Mouse (Mus musculus) heart, embryonic 12.5 days (tissue): ENCODE measurements at regions not wholly inside any gene's neighbourhood (a gene's known extent, or its start where the extent isn't known, plus 50 kb on each side); places are given as distances from the start of the nearest gene placed in this dataset.

ENCODE experiments used
- ATAC-seq: fragments of 200-750 bp; cut with Nextera tagmentation; 2 replicates; pipeline ENCODE4 v1.8.0; 2017; ENCODE audit warnings: moderate TSS enrichment, moderate library complexity; ENCODE audit not compliant: insufficient number of reproducible peaks, low FRiP score
- H3K27ac ChIP-seq: fragments of 300-500 bp; sonication (generic); 2 replicates; pipeline ENCODE4 v1.5.1; 2016; ENCODE audit warnings: mild to moderate bottlenecking, moderate library complexity; ENCODE audit not compliant: poor library complexity, severe bottlenecking
- H3K27me3 ChIP-seq: fragments of 300-500 bp; sonication (generic); replicated peaks from 2 replicates; pipeline ENCODE4 v1.6.1; 2016; ENCODE audit warnings: mild to moderate bottlenecking, moderate library complexity
- H3K36me3 ChIP-seq: fragments of 300-500 bp; sonication (generic); 2 replicates; pipeline ENCODE4 v1.6.1; 2016; ENCODE audit warnings: mild to moderate bottlenecking, moderate library complexity
- H3K4me1 ChIP-seq: fragments of 300-500 bp; sonication (generic); replicated peaks from 2 replicates; pipeline ENCODE4 v1.6.1; 2016; ENCODE audit warnings: mild to moderate bottlenecking
- H3K4me2 ChIP-seq: fragments of 300-500 bp; sonication (generic); 2 replicates; pipeline ENCODE4 v1.6.1; 2016; ENCODE audit warnings: mild to moderate bottlenecking, moderate library complexity
- H3K4me3 ChIP-seq: fragments of 300-500 bp; sonication (generic); 2 replicates; pipeline ENCODE4 v1.5.1; 2016; ENCODE audit warnings: mild to moderate bottlenecking
- H3K9ac ChIP-seq: fragments of 300-500 bp; sonication (generic); 2 replicates; pipeline ENCODE4 v1.6.1; 2016; ENCODE audit warnings: mild to moderate bottlenecking, moderate library complexity
- H3K9me3 ChIP-seq: fragments of 300-500 bp; sonication (generic); replicated peaks from 2 replicates; pipeline ENCODE4 v1.6.1; 2016; ENCODE audit warnings: mild to moderate bottlenecking, moderate library complexity
- WGBS: fragments of 180-500 bp; shearing (Covaris S2); methylation state at CpG from one replicate; pipeline ENCODE4 v1.1.7; 2016; 5-methylcytosine and 5-hydroxymethylcytosine counted together

DNA sequence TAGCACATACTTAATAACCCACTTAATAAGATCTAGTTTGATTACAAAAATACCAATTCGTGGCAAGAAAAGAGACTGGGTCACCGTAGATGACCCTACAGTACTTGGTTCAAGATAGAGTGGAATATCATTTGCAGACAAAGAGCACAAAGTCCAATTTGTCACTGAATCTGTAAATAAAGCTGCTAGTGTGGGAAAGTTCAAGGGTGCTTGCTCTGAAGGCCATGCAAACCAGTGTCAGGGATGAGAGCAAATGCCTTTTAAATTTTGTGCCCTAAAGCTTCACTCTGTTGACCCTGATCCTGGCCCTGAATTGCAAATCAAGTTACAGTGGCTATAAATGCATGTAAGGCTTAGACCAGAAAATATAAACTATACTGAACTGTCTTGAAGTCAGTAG, 113.1 kb downstream of the Cd55b start:
- Histone ChIP-seq H3K9ac (no peak overlapping the region), H3K9me3 (no peaks in the 10 kb centered on the region), H3K27me3 (no peaks in the 10 kb centered on the region), H3K27ac (no peak overlapping the region), H3K4me2 (no peak overlapping the region), H3K4me3 (no peak overlapping the region), H3K36me3 (no peaks in the 10 kb centered on the region), H3K4me1 (no peaks in the 10 kb centered on the region)
- no peak for ATAC-seq
- WGBS = 64% methylated on average over 2 of the region's 2 CpGs

DNA sequence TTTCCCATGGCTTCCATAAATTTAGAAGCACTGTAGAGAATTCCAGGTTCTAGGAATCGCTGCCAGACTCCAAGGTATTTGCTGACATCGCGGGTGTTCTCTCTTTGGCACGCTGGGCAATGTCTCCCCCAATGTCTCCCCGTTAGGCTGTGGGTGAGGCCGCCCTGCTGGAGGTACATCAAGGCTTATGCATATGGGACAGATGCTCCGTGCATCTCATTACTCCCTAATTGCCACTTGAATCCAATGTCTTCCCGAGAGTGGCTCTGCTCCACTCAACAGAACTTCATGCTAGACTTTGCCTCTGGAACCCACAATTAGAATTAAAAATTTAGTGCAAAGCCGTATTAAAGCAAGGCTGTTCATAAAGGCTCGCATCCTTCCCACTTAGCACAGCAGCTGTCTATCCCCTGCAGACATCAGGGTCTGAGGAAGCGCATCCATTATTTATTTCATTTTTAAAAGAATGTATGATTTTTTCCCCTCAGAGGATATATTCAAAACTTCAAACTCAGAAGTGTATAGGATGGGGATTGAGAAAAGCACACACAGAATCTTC, 120.9 kb downstream of the Cd55b start:
- H3K27ac ChIP-seq = no peak overlapping the region
- 62% methylated on average over 11 of the region's 11 CpGs for WGBS
- H3K4me3 ChIP-seq = no peak overlapping the region
- H3K36me3 ChIP-seq = no peaks in the 10 kb centered on the region
- H3K9me3 ChIP-seq = no peaks in the 10 kb centered on the region
- H3K4me2 ChIP-seq = no peak overlapping the region
- H3K27me3 ChIP-seq = no peaks in the 10 kb centered on the region
- no peak overlapping the region for H3K9ac ChIP-seq
- H3K4me1 ChIP-seq = peaks cover 16% of the 10 kb centered on the region
- ATAC-seq = no peak

DNA sequence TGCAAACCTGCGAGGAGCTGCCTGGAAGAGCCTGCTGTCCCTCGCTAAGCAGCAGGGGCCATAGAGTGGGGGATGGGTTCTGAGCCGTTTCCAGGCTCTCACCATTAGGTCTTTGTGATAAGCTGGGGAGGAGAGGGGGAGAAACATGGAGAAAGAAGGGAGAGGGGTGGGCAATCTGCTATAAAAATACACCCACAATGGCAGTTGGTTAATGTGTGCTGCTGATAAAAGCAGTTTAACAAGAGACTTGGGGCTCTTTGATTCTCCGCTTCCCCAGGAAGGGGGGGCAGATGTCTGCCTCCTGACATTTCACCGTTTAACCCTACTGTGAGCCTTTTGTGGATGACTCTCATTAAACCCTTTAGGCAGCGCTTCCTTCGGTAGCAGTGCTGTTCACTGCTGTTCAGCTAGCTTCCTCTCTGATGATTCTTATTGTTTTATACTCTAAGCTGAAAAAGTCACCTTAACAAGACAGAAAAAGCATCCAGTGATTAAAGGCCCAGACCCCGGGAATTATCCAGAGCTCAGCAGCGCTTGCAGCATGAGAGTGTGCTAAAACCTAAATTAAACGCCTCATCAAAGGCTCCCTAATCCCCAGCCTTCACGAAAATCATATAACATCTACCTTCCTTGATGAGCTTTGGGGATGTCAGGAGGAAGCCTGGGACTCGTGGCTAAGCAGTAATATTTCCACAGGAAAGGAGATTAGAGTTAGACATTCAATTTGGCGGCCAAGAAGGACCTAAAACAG, 122.6 kb downstream of the Cd55b start:
- no peaks in the 10 kb centered on the region for H3K9me3 ChIP-seq
- 6% methylated on average over 13 of the region's 13 CpGs for WGBS
- H3K27ac ChIP-seq = peak overlapping the region; percentile 53
- peak overlapping the region; percentile 28 for H3K4me3 ChIP-seq
- no peaks in the 10 kb centered on the region for H3K36me3 ChIP-seq
- peak overlapping the region; percentile 66 for H3K4me2 ChIP-seq
- ATAC-seq = peak; percentile 83; the same call in 1 of the 2 replicates
- H3K4me1 ChIP-seq = peaks cover 16% of the 10 kb centered on the region
- H3K9ac ChIP-seq = peak overlapping the region; percentile 29
- H3K27me3 ChIP-seq = no peaks in the 10 kb centered on the region

DNA sequence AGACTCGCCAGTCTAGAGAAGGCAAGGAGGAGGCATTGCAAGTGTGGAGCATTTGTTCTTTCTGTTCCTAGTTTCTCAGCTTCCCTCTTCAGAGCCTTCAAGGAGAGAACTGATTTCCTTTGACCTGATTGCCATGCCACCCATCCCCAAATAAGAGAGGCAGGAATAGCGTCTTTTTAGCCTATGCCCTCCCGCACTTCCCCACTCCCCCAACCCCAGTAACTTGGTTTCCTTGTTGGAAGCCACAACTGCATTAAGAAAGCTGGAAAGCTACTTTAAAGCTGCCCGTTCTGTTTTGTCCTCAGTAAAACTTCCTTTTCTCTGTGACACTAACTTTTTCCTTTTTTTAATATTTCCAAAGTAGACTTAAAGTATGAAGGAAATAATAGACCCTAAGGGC, 123.2 kb downstream of the Cd55b start:
- H3K9me3 ChIP-seq = no peaks in the 10 kb centered on the region
- peak overlapping the region; percentile 53 for H3K27ac ChIP-seq
- peak overlapping the region; percentile 28 for H3K4me3 ChIP-seq
- WGBS = 15% methylated on average over 4 of the region's 4 CpGs
- H3K27me3 ChIP-seq = no peaks in the 10 kb centered on the region
- no peaks in the 10 kb centered on the region for H3K36me3 ChIP-seq
- H3K9ac ChIP-seq = peak overlapping the region; percentile 29; the same call in 1 of the 2 replicates
- peaks cover 16% of the 10 kb centered on the region for H3K4me1 ChIP-seq
- ATAC-seq = no peak
- H3K4me2 ChIP-seq = peak overlapping the region; percentile 66

DNA sequence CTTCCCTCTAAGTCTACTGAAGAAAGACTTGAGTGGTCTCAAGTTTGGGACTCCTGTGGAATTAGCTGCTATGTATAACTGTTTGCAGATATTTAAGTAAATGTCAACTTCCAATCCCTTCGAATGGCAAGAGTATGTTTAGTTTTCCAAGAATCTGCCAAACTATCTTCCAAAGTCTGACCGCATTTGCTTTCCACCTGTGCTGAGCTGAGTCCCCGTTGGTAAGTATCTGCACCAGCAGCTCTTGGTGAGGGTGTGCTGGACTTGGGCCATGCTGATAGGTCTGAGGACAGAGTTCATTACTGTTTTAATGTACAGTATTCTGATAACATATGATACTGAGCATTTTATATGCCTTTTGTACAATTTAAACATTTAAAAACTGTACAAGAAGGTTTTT, 123.7 kb downstream of the Cd55b start:
- no peak overlapping the region for H3K27ac ChIP-seq
- H3K4me3 ChIP-seq = no peak overlapping the region
- H3K4me1 ChIP-seq = peaks cover 16% of the 10 kb centered on the region
- H3K27me3 ChIP-seq = no peaks in the 10 kb centered on the region
- H3K9me3 ChIP-seq = no peaks in the 10 kb centered on the region
- no peak overlapping the region for H3K4me2 ChIP-seq
- WGBS = 48% methylated on average over 3 of the region's 3 CpGs
- H3K9ac ChIP-seq = no peak overlapping the region
- ATAC-seq = no peak
- H3K36me3 ChIP-seq = no peaks in the 10 kb centered on the region

DNA sequence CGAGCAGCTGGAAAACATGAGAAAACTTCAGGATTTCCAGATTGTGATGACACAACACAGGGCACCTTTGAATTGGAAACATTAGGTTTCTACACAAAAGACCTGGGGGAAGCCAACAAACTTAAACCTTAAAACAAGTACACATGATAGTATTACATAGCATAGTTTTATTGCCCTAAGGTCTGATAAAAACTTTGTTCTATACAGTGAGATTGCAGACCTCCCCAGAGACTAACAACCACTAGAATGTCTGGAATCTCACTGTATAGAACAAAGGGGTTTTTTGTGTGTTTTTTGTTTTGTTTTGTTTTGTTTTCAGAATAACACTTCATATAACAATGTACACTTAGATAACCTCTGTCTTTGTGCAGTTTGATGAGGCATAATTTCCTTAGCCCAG, 124.2 kb downstream of the Cd55b start:
- Histone ChIP-seq H3K4me3 (no peak overlapping the region), H3K9me3 (no peaks in the 10 kb centered on the region), H3K36me3 (no peaks in the 10 kb centered on the region), H3K27ac (no peak overlapping the region), H3K27me3 (no peaks in the 10 kb centered on the region), H3K4me2 (no peak overlapping the region), H3K4me1 (peaks cover 16% of the 10 kb centered on the region), H3K9ac (no peak overlapping the region)
- no peak for ATAC-seq
- 72% methylated on average over 1 of the region's 1 CpGs for WGBS

DNA sequence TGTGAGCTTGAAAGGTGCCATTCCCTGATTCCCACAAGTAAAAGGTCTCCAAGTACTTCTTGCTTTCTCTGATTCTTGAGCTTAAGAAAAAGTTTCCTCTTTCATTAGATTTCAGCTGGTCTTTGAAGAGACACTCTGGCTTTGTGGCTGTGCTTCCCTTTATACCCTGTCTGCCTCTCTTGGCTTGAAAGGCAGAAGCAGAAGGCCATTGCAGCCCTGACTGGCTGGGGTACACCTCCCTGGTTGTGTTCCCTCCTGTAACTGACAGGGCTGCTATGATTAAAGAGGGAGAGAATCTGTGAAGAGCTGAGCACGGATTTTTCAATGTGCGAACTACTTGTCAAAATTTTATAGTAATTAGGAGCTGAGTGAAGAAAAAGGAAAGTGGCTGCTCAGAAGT, 125.3 kb downstream of the Cd55b start:
- H3K27ac ChIP-seq = no peak overlapping the region
- H3K4me2 ChIP-seq = no peak overlapping the region
- H3K9ac ChIP-seq = no peak overlapping the region
- ATAC-seq = no peak
- H3K9me3 ChIP-seq = no peaks in the 10 kb centered on the region
- 53% methylated on average over 2 of the region's 2 CpGs for WGBS
- no peak overlapping the region for H3K4me3 ChIP-seq
- H3K36me3 ChIP-seq = no peaks in the 10 kb centered on the region
- H3K4me1 ChIP-seq = peaks cover 16% of the 10 kb centered on the region
- no peaks in the 10 kb centered on the region for H3K27me3 ChIP-seq

DNA sequence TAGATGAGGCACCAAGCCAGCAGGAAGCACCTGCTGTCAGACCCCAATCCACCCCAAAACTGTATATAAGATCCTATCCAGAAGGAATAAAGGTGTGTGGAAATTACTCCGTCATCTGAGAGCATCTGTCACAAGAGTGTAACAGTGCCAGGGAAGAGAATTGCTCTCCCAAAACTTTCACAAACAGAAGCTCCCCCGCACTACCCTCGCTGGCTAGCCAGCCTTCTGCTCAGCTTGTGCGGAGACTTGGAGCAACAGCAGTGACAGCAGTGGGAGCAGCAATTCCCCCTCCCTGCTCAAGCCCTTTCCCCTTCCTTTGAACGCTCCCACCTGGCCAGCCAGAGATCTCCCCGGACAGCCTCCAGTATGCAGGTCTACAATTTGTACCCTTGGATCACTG, 136.9 kb downstream of the Cd55b start:
- ATAC-seq = no peak
- no peak overlapping the region for H3K4me2 ChIP-seq
- WGBS = 74% methylated on average over 6 of the region's 6 CpGs

DNA sequence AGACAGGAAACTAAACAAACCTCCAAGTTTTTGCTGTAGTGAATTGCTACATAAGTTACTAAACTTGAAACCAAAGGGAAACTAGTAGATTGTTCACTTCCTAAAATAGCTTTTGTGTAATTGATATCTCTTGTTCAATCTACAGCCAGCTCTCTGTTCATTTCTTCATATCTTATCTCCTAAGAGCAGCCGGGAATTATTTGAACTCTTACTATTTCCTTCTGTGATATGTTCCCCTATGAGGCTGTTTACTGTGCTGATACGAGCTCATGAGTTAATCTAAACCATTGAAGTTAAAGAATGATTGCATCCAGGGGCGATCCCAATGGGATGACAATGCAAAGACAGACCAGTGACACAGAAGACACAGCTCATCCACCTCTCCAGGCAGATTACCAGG, 140.7 kb downstream of the Cd55b start:
- Histone ChIP-seq H3K27me3 (no peaks in the 10 kb centered on the region), H3K27ac (no peak overlapping the region), H3K9me3 (peaks cover 3% of the 10 kb centered on the region; the same call in 1 of the 2 replicates), H3K4me3 (no peak overlapping the region), H3K4me2 (no peak overlapping the region), H3K9ac (no peak overlapping the region), H3K36me3 (no peaks in the 10 kb centered on the region), H3K4me1 (peaks cover 4% of the 10 kb centered on the region; the same call in 1 of the 2 replicates)
- 32% methylated on average over 3 of the region's 3 CpGs for WGBS
- ATAC-seq = no peak

More for the DNA sequence above, 136.9 kb downstream of the Cd55b start:
- H3K36me3 ChIP-seq = no peaks in the 10 kb centered on the region
- H3K9ac ChIP-seq = no peak overlapping the region
- no peak overlapping the region for H3K4me3 ChIP-seq
- H3K4me1 ChIP-seq = peaks cover 4% of the 10 kb centered on the region; the same call in 1 of the 2 replicates
- no peak overlapping the region for H3K27ac ChIP-seq
- H3K9me3 ChIP-seq = no peaks in the 10 kb centered on the region
- no peaks in the 10 kb centered on the region for H3K27me3 ChIP-seq

DNA sequence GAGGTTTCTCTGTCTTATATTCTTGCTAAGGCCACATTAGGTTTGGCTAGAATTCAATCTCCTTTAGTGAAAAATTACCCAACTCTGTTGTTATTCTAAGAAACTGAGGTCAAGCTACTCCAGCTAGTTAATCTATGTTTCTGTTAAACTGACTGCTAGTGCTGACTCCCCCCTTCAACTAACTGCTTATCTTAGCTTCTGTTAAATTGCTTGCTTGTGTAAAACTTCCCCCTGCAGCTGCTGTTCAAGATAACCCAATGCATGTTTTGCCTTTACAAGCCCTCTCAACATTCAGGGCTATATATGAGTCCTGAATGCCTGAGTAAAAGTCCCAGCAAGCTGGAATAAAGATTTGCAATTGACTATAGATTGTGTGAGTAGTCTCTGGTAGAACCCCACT, 143.6 kb downstream of the Cd55b start:
- H3K27ac ChIP-seq = no peak overlapping the region
- no peaks in the 10 kb centered on the region for H3K27me3 ChIP-seq
- ATAC-seq = no peak

DNA sequence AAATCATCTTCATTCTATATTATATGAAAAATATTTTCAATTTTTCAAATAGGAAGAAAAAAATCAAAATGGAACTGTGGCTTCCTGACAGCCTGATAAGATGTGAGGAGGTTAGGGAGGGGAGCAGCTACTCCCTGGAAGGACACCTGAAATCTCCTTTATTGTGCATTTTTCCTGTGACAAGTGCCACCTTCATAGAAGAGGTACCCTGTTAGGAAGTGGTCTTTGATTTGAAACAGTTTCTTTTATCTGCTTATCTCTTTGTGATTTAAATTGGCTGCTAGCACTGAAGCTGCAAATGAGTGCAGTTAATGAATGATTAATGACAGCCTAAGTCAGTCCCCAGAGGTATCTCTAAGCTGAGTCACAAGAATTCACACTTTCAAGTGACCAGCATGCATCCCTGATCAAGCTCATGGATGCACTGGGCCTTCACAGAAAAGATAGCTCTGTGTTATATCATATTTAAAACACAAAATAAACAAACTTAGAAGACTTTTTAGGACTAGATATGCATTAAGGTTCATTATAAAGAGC, 144.7 kb downstream of the Cd55b start:
- H3K9ac ChIP-seq = no peak overlapping the region
- H3K4me3 ChIP-seq = no peak overlapping the region
- H3K36me3 ChIP-seq = no peaks in the 10 kb centered on the region
- no peak overlapping the region for H3K27ac ChIP-seq
- H3K27me3 ChIP-seq = no peaks in the 10 kb centered on the region
- H3K4me2 ChIP-seq = no peak overlapping the region
- peaks cover 7% of the 10 kb centered on the region; the same call in 1 of the 2 replicates for H3K4me1 ChIP-seq
- peaks cover 3% of the 10 kb centered on the region; the same call in 1 of the 2 replicates for H3K9me3 ChIP-seq
- no peak for ATAC-seq

More for the DNA sequence above, 143.6 kb downstream of the Cd55b start:
- H3K4me1 ChIP-seq = peaks cover 7% of the 10 kb centered on the region; the same call in 1 of the 2 replicates
- no peak overlapping the region for H3K4me2 ChIP-seq
- peaks cover 3% of the 10 kb centered on the region; the same call in 1 of the 2 replicates for H3K9me3 ChIP-seq
- H3K36me3 ChIP-seq = no peaks in the 10 kb centered on the region
- no peak overlapping the region for H3K4me3 ChIP-seq
- no peak overlapping the region for H3K9ac ChIP-seq
